Mouse (Mus musculus) stomach, postnatal 0 days (tissue): ENCODE data around the gene Cdk19. TPM values are rescaled to one million over a fixed set of nuclear protein-coding genes. Genes with fewer than 3 reads are reported as not detected.

Experiments used
- ATAC-seq: fragments of 200-750 bp; cut with Nextera tagmentation; 2 replicates; pipeline ENCODE4 v1.8.0; 2017; ENCODE audit not compliant: low FRiP score, low TSS enrichment
- DNase-seq: peaks from one replicate; pipeline ENCODE4 v3.0.0-alpha.2; 2016; ENCODE audit warnings: low spot score
- H3K27ac ChIP-seq: fragments of 300-500 bp; sonication (generic); replicated peaks from 2 replicates; pipeline ENCODE4 v1.5.1; 2014; ENCODE audit warnings: mild to moderate bottlenecking, control low read depth
- H3K27me3 ChIP-seq: fragments of 300-500 bp; sonication (generic); 2 replicates; pipeline ENCODE4 v1.6.1; 2014; ENCODE audit warnings: low read length; ENCODE audit not compliant: control insufficient read depth, insufficient read depth
- H3K36me3 ChIP-seq: fragments of 300-500 bp; sonication (generic); 2 replicates; pipeline ENCODE4 v1.6.1; 2014; ENCODE audit warnings: low read length, mixed read lengths; ENCODE audit not compliant: control insufficient read depth, insufficient read depth
- H3K4me1 ChIP-seq: fragments of 300-500 bp; sonication (generic); replicated peaks from 2 replicates; pipeline ENCODE4 v1.6.1; 2014; ENCODE audit warnings: antibody characterized with exemption; ENCODE audit not compliant: control insufficient read depth, insufficient read depth
- H3K4me2 ChIP-seq: fragments of 300-500 bp; sonication (generic); replicated peaks from 2 replicates; pipeline ENCODE4 v1.6.1; 2014; ENCODE audit warnings: low read depth, mild to moderate bottlenecking, control low read depth, moderate library complexity
- H3K4me3 ChIP-seq: fragments of 300-500 bp; sonication (generic); 2 replicates; pipeline ENCODE4 v1.5.1; 2014; ENCODE audit warnings: low read depth, low read length, control low read depth
- H3K9ac ChIP-seq: fragments of 300-500 bp; sonication (generic); 2 replicates; pipeline ENCODE4 v1.6.1; 2014; ENCODE audit warnings: mild to moderate bottlenecking, low read length, control low read depth, mixed read lengths
- H3K9me3 ChIP-seq: fragments of 300-500 bp; sonication (generic); 2 replicates; pipeline ENCODE4 v1.6.1; 2016; ENCODE audit warnings: low read length; ENCODE audit not compliant: control insufficient read depth
- CTCF ChIP-seq: IDR thresholded peaks from 2 replicates; pipeline ENCODE4 v1.5.1; 2016; ENCODE audit warnings: antibody characterized with exemption, low read depth, mild to moderate bottlenecking, moderate library complexity
- EP300 ChIP-seq: optimal IDR thresholded peaks from 2 replicates; pipeline ENCODE3; 2016; ENCODE audit warnings: antibody characterized with exemption
- WGBS: fragments of 180-500 bp; shearing (Covaris S2); extraction: QIAGEN DNeasy Blood & Tissue Kit; methylation state at CpG from one replicate; pipeline ENCODE4 v1.1.7; 2014; 5-methylcytosine and 5-hydroxymethylcytosine counted together
- polyA plus RNA-seq: library from polyadenylated mRNA; unstranded; fragments of >200 nt; fragmentation: Nextera tagmentation; extraction: Ambion mirVana; gene quantifications from 2 replicates; pipeline ENCODE4 v1.2.1, GENCODE M21; 2015

The Cdk19 gene
- polyA plus RNA-seq, 1 experiment from 2014 or later: 4.4 TPM

DNA sequence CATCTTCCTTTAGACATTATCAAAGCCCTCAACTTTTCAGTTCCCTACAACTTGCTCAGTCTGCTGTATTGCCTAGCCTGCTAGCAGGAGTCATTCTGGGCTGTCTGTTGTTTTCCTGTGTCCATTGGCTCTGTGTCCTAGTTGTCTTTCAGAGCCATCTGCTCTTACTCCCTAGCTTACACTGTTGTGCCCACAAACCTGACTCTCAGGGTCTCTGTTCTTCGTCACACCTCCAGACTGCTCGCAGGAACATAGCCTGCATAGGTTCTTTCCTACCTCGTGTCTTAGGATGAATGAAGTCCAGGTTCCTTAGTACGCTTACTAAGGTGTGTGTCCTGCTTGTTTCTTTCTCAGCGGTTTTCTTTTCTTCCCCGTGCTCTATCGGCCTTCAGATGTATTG lies 35.5 kb downstream of the Cdk19 start:
- Histone ChIP-seq H3K36me3 (no peaks in the 10 kb centered on the region), H3K4me3 (no peak overlapping the region), H3K4me2 (no peak overlapping the region), H3K4me1 (no peaks in the 10 kb centered on the region), H3K9me3 (no peaks in the 10 kb centered on the region), H3K27me3 (no peaks in the 10 kb centered on the region), H3K9ac (no peak overlapping the region), H3K27ac (no peak overlapping the region)
- ATAC-seq (no peak), DNase-seq (no peak)
- TF ChIP-seq EP300 (no peak), CTCF (no peak)
- WGBS: 59% methylated on average over 7 of the region's 7 CpGs

DNA sequence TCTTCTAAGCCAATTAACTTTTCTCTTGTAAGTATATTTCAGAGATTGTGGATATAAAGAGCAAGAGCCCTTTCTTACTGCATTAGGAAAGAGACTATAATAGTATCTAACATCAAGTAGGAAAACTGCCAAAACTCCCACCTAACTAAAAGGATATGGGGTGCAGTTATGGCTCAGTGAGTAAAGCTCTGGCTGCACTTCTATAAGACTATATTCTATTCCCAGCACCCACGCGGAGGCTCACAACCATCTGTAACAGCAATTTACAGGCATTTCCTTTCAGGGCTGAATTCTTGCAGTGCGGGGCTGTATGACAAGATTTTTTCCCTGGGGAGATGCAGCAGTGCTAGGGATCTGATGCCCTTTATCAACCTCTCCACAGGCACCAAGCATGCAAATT lies 36.9 kb downstream of the Cdk19 start:
- TF ChIP-seq EP300 (no peak), CTCF (no peak)
- no peaks in the 10 kb centered on the region for H3K36me3 ChIP-seq
- no peaks in the 10 kb centered on the region for H3K4me1 ChIP-seq
- WGBS: 82% methylated on average over 3 of the region's 3 CpGs
- DNase-seq: no peak
- H3K9me3 ChIP-seq: no peaks in the 10 kb centered on the region
- H3K9ac ChIP-seq: no peak overlapping the region
- no peak for ATAC-seq
- no peak overlapping the region for H3K27ac ChIP-seq
- no peaks in the 10 kb centered on the region for H3K27me3 ChIP-seq
- H3K4me2 ChIP-seq: no peak overlapping the region
- H3K4me3 ChIP-seq: no peak overlapping the region

DNA sequence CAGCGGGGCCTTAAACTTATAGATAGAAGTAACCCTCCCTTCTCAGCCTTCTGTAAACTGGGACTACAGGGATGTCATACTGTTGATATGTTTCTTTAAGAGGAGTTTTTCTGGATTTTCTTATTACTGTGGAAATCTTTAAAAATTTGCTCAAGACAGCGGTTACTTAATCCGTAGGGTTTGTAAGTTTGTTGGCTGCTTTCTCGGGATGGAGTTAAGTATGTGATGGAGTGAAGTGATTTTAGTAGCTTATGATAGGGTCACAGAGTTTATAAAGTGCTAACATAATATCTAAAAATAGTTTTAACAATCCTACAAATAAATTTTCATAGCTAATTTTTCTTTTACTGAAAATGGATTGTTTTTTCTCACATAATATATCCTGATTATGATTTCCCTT lies 38.9 kb downstream of the Cdk19 start:
- no peak overlapping the region for H3K27ac ChIP-seq
- no peaks in the 10 kb centered on the region for H3K36me3 ChIP-seq
- no peak for ATAC-seq
- H3K9me3 ChIP-seq: no peaks in the 10 kb centered on the region
- H3K4me1 ChIP-seq: no peaks in the 10 kb centered on the region
- no peak for DNase-seq
- H3K27me3 ChIP-seq: no peaks in the 10 kb centered on the region
- H3K4me2 ChIP-seq: no peak overlapping the region
- no peak overlapping the region for H3K4me3 ChIP-seq
- TF ChIP-seq EP300 (no peak), CTCF (no peak)
- 53% methylated on average over 4 of the region's 4 CpGs for WGBS
- no peak overlapping the region for H3K9ac ChIP-seq

DNA sequence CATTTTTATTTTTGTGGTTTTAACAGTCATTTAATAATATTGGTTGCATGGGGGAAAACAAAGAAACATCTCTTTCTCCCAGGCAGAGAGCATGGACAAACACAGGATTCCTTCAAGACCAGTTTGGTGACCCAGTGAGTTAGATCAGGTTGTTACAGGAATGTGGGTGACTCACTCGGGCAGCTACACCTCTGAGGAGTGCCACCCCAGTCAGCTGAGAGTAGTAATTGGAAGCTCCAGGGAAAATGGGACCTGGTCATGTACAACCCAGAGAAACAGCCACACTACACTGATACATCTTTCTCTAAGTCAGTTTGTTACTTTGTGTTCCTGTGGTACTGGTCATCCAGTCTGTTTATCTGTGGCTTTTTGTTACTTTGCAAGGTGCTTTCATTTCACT lies 40.3 kb downstream of the Cdk19 start:
- ATAC-seq (peak; percentile 94), DNase-seq (peak; percentile 51)
- H3K27me3 ChIP-seq: no peaks in the 10 kb centered on the region
- H3K4me2 ChIP-seq: no peak overlapping the region
- no peaks in the 10 kb centered on the region for H3K9me3 ChIP-seq
- no peaks in the 10 kb centered on the region for H3K4me1 ChIP-seq
- no peak overlapping the region for H3K4me3 ChIP-seq
- no peak overlapping the region for H3K9ac ChIP-seq
- peak overlapping the region; percentile 6; the same call in 1 of the 2 replicates for H3K27ac ChIP-seq
- no peaks in the 10 kb centered on the region for H3K36me3 ChIP-seq
- TF ChIP-seq EP300: no peak
- TF ChIP-seq CTCF: no peak
- WGBS: 53% methylated on average over 1 of the region's 1 CpGs

DNA sequence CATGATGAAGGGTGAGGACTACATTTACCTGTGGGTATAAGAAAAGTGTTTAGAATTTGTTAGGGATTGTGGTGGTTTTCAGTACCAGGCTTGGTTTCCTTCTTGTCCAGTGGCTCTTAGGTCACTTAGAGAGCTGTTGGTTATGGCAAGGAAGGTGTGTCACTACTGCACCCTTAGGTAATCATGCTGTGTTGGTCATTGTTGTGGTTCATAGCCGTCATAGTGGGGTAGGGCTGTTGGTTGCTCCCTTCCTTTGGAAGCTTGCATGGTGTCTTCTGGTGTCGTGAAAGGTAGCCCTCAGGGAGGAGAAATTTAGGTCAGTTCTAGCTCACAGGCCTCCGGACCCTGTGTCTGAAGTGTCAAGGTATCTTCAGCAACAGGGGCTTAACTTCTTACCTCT lies 46.0 kb downstream of the Cdk19 start:
- no peak for DNase-seq
- Histone ChIP-seq H3K9ac (no peak overlapping the region), H3K9me3 (no peaks in the 10 kb centered on the region), H3K4me2 (no peak overlapping the region), H3K4me3 (no peak overlapping the region), H3K27me3 (no peaks in the 10 kb centered on the region), H3K4me1 (no peaks in the 10 kb centered on the region), H3K36me3 (no peaks in the 10 kb centered on the region), H3K27ac (no peak overlapping the region)
- TF ChIP-seq EP300: no peak
- TF ChIP-seq CTCF: no peak
- peak; percentile 84 for ATAC-seq
- whole genome bisulfite sequencing: 76% methylated on average over 3 of the region's 3 CpGs

GRCm38 (mm10) chr10:40386126-40386525 lies 46.8 kb downstream of the Cdk19 start:
- ATAC-seq: no peak
- 82% methylated on average over 4 of the region's 4 CpGs for WGBS
- H3K4me1 ChIP-seq: no peaks in the 10 kb centered on the region
- H3K36me3 ChIP-seq: no peaks in the 10 kb centered on the region
- H3K4me3 ChIP-seq: no peak overlapping the region
- H3K9ac ChIP-seq: no peak overlapping the region
- no peaks in the 10 kb centered on the region for H3K27me3 ChIP-seq
- TF ChIP-seq CTCF (no peak), EP300 (no peak)
- no peak overlapping the region for H3K4me2 ChIP-seq
- DNase-seq: no peak
- no peak overlapping the region for H3K27ac ChIP-seq
- no peaks in the 10 kb centered on the region for H3K9me3 ChIP-seq
